Mouse (Mus musculus): ENCODE results near the gene Atr. TPM values are rescaled to one million over a fixed set of nuclear protein-coding genes. Genes with fewer than 3 reads are reported as not detected.
A peak's percentile ranks its signal among the peaks of the same experiment; 100 is the strongest.

Gene Atr
- polyA plus RNA-seq, 1 experiment from 2014 or later = 21.9 TPM

DNA sequence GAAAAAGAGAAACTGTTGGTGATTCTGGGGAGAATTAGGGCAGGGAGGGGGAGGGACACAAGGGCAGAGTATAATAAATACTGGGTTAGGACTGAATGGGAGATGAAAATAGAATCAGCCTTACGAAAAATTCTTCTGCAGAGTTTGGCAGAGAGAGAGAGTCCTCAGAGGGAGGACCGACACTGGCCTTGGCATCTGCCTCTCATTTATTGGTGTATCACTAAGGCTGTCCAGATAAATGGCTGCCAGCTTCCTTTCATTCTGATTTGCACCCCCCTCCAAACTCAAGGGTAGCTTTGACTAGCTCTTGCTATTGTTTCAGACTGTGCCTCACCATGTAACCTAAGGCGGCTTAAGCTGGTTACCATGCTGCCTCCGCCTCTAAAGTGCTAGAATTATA lies 1.4 kb upstream of the Atr start:
- ATAC-seq (ENCODE audit: low FRiP score) = no peak
- DNase-seq (ENCODE audit: low spot score) = no peak
- H3K4me1 ChIP-seq (replicated peaks; ENCODE audit: control insufficient read depth, insufficient read depth, low read length) = no peaks in the 10 kb centered on the region
- 98% methylated on average over 4 of the region's 4 CpGs for WGBS
- no peak overlapping the region for H3K9ac ChIP-seq (ENCODE audit: low read depth, low read length)
- H3K4me3 ChIP-seq (ENCODE audit: low read depth, low read length) = no peak overlapping the region
- H3K9me3 ChIP-seq (ENCODE audit: control insufficient read depth, low read length) = no peaks in the 10 kb centered on the region
- H3K27me3 ChIP-seq (ENCODE audit: control insufficient read depth, insufficient read depth, low read length) = no peaks in the 10 kb centered on the region
- H3K27ac ChIP-seq (ENCODE audit: low read depth, low read length) = no peak overlapping the region
- no peaks in the 10 kb centered on the region for H3K36me3 ChIP-seq (ENCODE audit: control insufficient read depth, insufficient read depth, low read length)
- no peak overlapping the region for H3K4me2 ChIP-seq (replicated peaks; ENCODE audit: low read depth, low read length)

DNA sequence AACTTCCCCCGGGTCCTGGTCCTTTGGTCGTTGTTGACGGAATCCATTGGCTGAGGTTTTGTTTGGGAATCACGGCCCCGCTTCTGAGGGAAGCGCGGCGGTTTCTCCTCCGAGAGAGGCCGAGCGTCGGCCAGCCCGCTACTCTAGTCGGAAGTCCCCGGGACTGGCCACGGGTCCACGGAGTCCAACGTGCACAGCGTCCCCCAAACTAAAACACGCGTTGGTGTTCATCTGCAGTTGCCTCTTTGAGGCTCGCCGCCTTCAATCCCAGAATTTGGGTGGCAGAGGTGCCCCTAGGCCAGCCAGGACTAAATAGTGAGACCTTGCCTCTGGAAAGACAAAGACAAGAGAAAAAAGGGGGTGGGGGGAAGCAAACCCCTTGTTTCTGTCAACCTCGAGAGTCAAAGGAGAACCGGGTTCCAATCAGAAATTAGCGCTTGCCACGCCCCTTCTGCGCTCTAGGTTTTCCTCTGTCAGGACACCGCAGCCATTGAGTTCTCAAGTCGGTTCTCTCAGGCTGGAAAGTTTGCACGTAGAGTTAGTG lies 702 bp downstream of the Atr start:
- ATAC-seq (ENCODE audit: low FRiP score) = peak; percentile 58
- Histone ChIP-seq H3K9ac (ENCODE audit: low read depth, low read length) (peak overlapping the region; percentile 80), H3K36me3 (ENCODE audit: control insufficient read depth, insufficient read depth, low read length) (no peaks in the 10 kb centered on the region), H3K9me3 (ENCODE audit: control insufficient read depth, low read length) (no peaks in the 10 kb centered on the region), H3K4me1 (replicated peaks; ENCODE audit: control insufficient read depth, insufficient read depth, low read length) (no peaks in the 10 kb centered on the region), H3K27ac (ENCODE audit: low read depth, low read length) (peak overlapping the region; percentile 68), H3K4me3 (ENCODE audit: low read depth, low read length) (peak overlapping the region; percentile 90), H3K27me3 (ENCODE audit: control insufficient read depth, insufficient read depth, low read length) (no peaks in the 10 kb centered on the region), H3K4me2 (replicated peaks; ENCODE audit: low read depth, low read length) (peak overlapping the region; percentile 89)
- under 1% methylated on average over 31 of the region's 31 CpGs for WGBS
- peak; percentile 73 for DNase-seq (ENCODE audit: low spot score)

DNA sequence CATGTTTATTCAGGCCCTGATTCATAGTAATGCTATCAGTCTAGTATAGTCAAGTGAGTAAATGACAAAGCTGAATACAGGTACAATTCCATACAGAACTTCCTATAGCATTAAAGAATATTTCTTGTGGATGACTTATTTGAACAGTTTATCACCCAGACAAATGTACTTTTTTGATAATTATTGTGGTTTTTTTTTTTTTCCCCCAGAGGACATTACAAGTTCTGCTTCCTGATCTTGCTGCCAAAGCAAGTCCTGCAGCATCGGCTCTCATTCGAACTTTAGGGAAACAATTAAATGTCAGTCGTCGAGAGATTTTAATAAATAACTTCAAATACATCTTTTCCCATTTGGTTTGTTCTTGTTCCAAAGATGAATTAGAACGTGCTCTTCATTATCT lies 20.8 kb downstream of the Atr start:
- Histone ChIP-seq H3K9me3 (ENCODE audit: control insufficient read depth, low read length) (no peaks in the 10 kb centered on the region), H3K4me2 (replicated peaks; ENCODE audit: low read depth, low read length) (no peak overlapping the region), H3K4me1 (replicated peaks; ENCODE audit: control insufficient read depth, insufficient read depth, low read length) (no peaks in the 10 kb centered on the region), H3K9ac (ENCODE audit: low read depth, low read length) (no peak overlapping the region), H3K27ac (ENCODE audit: low read depth, low read length) (no peak overlapping the region), H3K36me3 (ENCODE audit: control insufficient read depth, insufficient read depth, low read length) (no peaks in the 10 kb centered on the region), H3K4me3 (ENCODE audit: low read depth, low read length) (no peak overlapping the region), H3K27me3 (ENCODE audit: control insufficient read depth, insufficient read depth, low read length) (no peaks in the 10 kb centered on the region)
- 95% methylated on average over 5 of the region's 5 CpGs for WGBS
- ATAC-seq (ENCODE audit: low FRiP score) = no peak
- DNase-seq (ENCODE audit: low spot score) = no peak

DNA sequence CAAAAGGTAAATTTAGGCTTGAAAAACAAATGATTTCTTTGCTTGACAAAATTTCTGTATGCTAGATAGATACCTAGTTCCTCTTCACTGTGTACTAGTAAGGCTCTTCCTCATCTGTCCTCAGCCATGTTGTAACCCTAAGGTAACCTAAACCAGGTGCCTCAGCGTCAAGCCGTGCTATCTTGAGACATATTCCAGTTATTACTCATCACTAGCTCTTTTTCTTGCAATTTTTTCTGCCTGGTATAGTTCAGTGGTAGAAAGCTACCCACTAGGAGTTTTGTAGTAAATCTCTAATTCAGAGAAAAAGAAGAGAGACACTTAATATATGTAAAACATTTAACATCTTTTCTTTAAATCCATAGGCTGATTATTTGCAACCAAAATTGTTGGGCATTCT lies 25.4 kb downstream of the Atr start:
- Histone ChIP-seq H3K4me3 (ENCODE audit: low read depth, low read length) (no peak overlapping the region), H3K9me3 (ENCODE audit: control insufficient read depth, low read length) (no peaks in the 10 kb centered on the region), H3K27me3 (ENCODE audit: control insufficient read depth, insufficient read depth, low read length) (no peaks in the 10 kb centered on the region), H3K36me3 (ENCODE audit: control insufficient read depth, insufficient read depth, low read length) (no peaks in the 10 kb centered on the region), H3K4me2 (replicated peaks; ENCODE audit: low read depth, low read length) (no peak overlapping the region), H3K4me1 (replicated peaks; ENCODE audit: control insufficient read depth, insufficient read depth, low read length) (no peaks in the 10 kb centered on the region), H3K27ac (ENCODE audit: low read depth, low read length) (no peak overlapping the region), H3K9ac (ENCODE audit: low read depth, low read length) (no peak overlapping the region)
- ATAC-seq (ENCODE audit: low FRiP score) (no peak), DNase-seq (ENCODE audit: low spot score) (no peak)
- 94% methylated on average over 2 of the region's 2 CpGs for WGBS

DNA sequence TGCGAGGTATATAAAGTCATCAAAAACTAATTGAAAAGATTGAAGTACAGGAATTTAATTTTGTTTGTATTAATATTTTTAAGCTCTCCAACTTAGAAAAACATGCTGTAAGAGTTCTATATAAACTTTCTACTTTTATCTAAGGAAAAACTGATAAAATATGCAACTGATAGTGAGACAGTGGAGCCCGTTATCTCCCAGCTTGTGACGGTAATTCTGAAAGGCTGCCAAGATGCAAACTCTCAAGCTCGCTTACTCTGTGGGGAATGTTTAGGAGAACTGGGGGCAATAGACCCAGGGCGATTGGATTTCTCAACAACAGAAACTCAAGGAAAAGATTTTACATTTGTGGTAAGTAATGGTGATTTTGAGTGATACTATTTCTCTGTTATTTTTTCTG lies 40.0 kb downstream of the Atr start:
- H3K27me3 ChIP-seq (ENCODE audit: control insufficient read depth, insufficient read depth, low read length) = no peaks in the 10 kb centered on the region
- no peaks in the 10 kb centered on the region for H3K9me3 ChIP-seq (ENCODE audit: control insufficient read depth, low read length)
- no peak overlapping the region for H3K9ac ChIP-seq (ENCODE audit: low read depth, low read length)
- no peak overlapping the region for H3K4me2 ChIP-seq (replicated peaks; ENCODE audit: low read depth, low read length)
- no peak overlapping the region for H3K27ac ChIP-seq (ENCODE audit: low read depth, low read length)
- ATAC-seq (ENCODE audit: low FRiP score) (no peak), DNase-seq (ENCODE audit: low spot score) (no peak)
- no peaks in the 10 kb centered on the region for H3K36me3 ChIP-seq (ENCODE audit: control insufficient read depth, insufficient read depth, low read length)
- no peaks in the 10 kb centered on the region for H3K4me1 ChIP-seq (replicated peaks; ENCODE audit: control insufficient read depth, insufficient read depth, low read length)
- WGBS = 90% methylated on average over 5 of the region's 5 CpGs
- H3K4me3 ChIP-seq (ENCODE audit: low read depth, low read length) = no peak overlapping the region

DNA sequence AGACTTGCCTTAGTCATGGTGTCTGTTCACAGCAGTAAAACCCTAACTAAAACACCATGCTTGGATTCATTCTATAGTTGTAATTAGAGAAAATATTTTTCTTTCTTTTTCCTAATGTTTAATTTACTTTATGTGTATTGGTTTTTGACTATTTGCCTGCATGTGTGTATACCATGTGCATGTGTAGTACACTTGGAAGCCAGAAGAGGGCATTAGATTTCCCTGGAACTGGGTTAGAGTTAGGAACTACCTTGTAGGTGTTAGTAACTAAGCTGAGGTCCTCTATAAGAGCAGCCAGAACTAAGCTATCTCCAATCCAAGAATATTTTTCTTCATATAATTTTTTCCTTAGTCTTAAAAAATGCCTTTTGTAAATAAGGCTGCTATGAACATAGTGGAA lies 75.5 kb downstream of the Atr start:
- Histone ChIP-seq H3K4me2 (replicated peaks; ENCODE audit: low read depth, low read length) (no peak overlapping the region), H3K27ac (ENCODE audit: low read depth, low read length) (no peak overlapping the region), H3K9me3 (ENCODE audit: control insufficient read depth, low read length) (no peaks in the 10 kb centered on the region), H3K9ac (ENCODE audit: low read depth, low read length) (no peak overlapping the region), H3K4me3 (ENCODE audit: low read depth, low read length) (no peak overlapping the region), H3K27me3 (ENCODE audit: control insufficient read depth, insufficient read depth, low read length) (no peaks in the 10 kb centered on the region), H3K36me3 (ENCODE audit: control insufficient read depth, insufficient read depth, low read length) (peaks cover 2% of the 10 kb centered on the region; the same call in 1 of the 2 replicates), H3K4me1 (replicated peaks; ENCODE audit: control insufficient read depth, insufficient read depth, low read length) (no peaks in the 10 kb centered on the region)
- DNase-seq (ENCODE audit: low spot score) = no peak
- ATAC-seq (ENCODE audit: low FRiP score) = no peak

DNA sequence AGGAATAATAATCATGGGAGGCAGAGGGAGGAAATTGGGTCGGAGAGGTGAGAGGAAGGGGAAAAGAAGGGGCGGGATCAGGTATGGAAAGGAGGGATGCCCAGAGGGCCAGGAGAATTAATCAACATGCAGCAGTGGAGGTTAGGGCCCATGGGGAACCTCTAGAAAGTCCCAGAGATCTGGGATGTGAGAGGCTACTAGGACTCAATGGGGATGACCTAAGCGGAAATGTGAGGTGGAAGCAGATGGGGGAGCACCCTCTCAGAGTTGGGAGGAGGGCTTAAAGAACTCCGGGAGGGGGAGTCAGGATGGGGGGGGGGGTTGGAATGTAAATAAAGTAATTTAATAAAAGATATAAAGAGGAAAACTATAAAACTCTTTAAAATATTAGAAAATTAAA lies 96.3 kb downstream of the Atr start:
- ATAC-seq (ENCODE audit: low FRiP score) (no peak), DNase-seq (ENCODE audit: low spot score) (no peak)
- H3K4me2 ChIP-seq (replicated peaks; ENCODE audit: low read depth, low read length) = no peak overlapping the region; the same call in 1 of the 2 replicates
- H3K27me3 ChIP-seq (ENCODE audit: control insufficient read depth, insufficient read depth, low read length) = no peaks in the 10 kb centered on the region
- H3K36me3 ChIP-seq (ENCODE audit: control insufficient read depth, insufficient read depth, low read length) = no peaks in the 10 kb centered on the region
- no peak overlapping the region for H3K9ac ChIP-seq (ENCODE audit: low read depth, low read length)
- H3K4me3 ChIP-seq (ENCODE audit: low read depth, low read length) = peak overlapping the region; percentile 82
- H3K4me1 ChIP-seq (replicated peaks; ENCODE audit: control insufficient read depth, insufficient read depth, low read length) = no peaks in the 10 kb centered on the region
- WGBS = 78% methylated on average over 4 of the region's 4 CpGs
- no peaks in the 10 kb centered on the region for H3K9me3 ChIP-seq (ENCODE audit: control insufficient read depth, low read length)
- no peak overlapping the region for H3K27ac ChIP-seq (ENCODE audit: low read depth, low read length)

DNA sequence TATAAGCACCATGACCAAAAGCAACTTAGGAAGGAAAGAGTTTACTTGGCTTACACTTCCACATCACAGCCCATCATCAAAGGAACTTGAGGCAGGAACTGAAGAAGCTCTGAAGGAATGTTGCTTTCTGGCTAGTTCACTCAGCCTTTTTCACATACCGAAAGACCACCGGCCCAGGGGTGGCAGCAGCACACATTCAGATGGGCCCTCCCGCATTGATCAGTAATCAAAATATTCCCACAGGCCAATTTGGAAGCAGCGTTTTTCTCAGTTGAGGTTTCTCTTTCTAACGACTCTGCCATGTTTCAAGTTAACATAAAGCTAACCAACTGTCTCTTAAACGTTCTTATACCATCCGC lies 96.8 kb downstream of the Atr start:
- 0% methylated on average over 7 of the region's 7 CpGs for WGBS

DNA sequence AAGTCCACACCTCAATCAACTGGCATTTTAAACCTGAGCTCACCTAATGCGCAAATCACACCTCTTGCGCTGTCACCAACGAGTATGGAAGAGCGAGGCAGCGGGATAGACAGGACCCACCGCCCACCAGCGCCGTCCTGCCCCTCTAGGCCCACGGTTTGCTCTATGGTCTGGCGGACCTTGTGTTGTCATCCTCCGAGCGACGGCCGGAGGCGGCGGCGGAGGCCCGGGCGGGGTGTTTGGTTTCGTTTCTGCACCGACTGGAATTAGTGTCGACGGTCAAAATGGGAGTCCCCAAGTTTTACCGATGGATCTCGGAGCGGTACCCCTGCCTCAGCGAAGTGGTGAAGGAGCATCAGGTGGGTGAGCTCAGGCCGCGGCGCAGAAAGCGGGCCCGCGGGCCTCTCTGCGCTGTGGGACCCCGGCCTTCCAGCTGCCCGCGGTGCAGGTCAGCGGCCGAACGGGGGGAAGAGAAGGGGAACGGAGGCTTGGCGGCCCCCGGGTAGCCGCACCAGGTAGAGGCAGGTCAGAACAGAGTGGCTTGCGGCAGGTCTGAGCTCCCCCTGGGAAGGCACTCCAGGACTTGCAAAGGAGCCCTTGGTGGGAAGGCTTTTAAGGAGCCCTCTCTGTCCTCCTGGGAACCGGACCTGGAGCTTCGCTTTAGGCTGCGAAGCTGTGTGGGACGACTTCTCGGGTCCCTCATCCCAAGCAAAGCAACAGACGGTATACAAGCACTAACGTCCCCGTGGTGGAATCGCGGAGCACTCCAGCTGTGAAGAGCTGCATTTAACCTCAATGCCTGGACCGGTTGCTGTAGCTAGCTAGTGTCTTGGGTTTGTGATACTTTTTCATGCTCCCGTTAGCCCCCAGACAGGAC lies 97.4 kb downstream of the Atr start, which contains the start of gene Xrn1:
TSS of gene Xrn1 (plus strand) at position 176 of the 877 bp plus-strand sequence.
- under 1% methylated on average over 57 of the region's 57 CpGs for WGBS
- peak within 1 kb of the TSS; percentile 74 for H3K27ac ChIP-seq (ENCODE audit: low read depth, low read length)

More for the DNA sequence above, 96.8 kb downstream of the Atr start:
- H3K9me3 ChIP-seq (ENCODE audit: control insufficient read depth, low read length) = no peaks in the 10 kb centered on the region
- H3K9ac ChIP-seq (ENCODE audit: low read depth, low read length) = no peak overlapping the region
- no peak overlapping the region for H3K27ac ChIP-seq (ENCODE audit: low read depth, low read length)
- H3K4me1 ChIP-seq (replicated peaks; ENCODE audit: control insufficient read depth, insufficient read depth, low read length) = no peaks in the 10 kb centered on the region
- ATAC-seq (ENCODE audit: low FRiP score) (peak; percentile 83), DNase-seq (ENCODE audit: low spot score) (no peak)
- H3K36me3 ChIP-seq (ENCODE audit: control insufficient read depth, insufficient read depth, low read length) = no peaks in the 10 kb centered on the region
- no peaks in the 10 kb centered on the region for H3K27me3 ChIP-seq (ENCODE audit: control insufficient read depth, insufficient read depth, low read length)
- H3K4me3 ChIP-seq (ENCODE audit: low read depth, low read length) = peak overlapping the region; percentile 82
- H3K4me2 ChIP-seq (replicated peaks; ENCODE audit: low read depth, low read length) = peak overlapping the region; percentile 62

More for the DNA sequence above, 97.4 kb downstream of the Atr start, which contains the start of gene Xrn1:
- Histone ChIP-seq H3K4me2 (replicated peaks; ENCODE audit: low read depth, low read length) (peak within 1 kb of the TSS; percentile 62), H3K9me3 (ENCODE audit: control insufficient read depth, low read length) (no peaks in the 10 kb centered on the region), H3K4me3 (ENCODE audit: low read depth, low read length) (peak within 1 kb of the TSS; percentile 82), H3K9ac (ENCODE audit: low read depth, low read length) (peak within 1 kb of the TSS; percentile 84), H3K27me3 (ENCODE audit: control insufficient read depth, insufficient read depth, low read length) (no peaks in the 10 kb centered on the region), H3K4me1 (replicated peaks; ENCODE audit: control insufficient read depth, insufficient read depth, low read length) (no peaks in the 10 kb centered on the region), H3K36me3 (ENCODE audit: control insufficient read depth, insufficient read depth, low read length) (no peaks in the 10 kb centered on the region)
- peak; percentile 98 for ATAC-seq (ENCODE audit: low FRiP score)
- peak; percentile 96 for DNase-seq (ENCODE audit: low spot score)
